Mouse (Mus musculus): ENCODE measurements around the gene Larp4.

The Larp4 gene

DNA sequence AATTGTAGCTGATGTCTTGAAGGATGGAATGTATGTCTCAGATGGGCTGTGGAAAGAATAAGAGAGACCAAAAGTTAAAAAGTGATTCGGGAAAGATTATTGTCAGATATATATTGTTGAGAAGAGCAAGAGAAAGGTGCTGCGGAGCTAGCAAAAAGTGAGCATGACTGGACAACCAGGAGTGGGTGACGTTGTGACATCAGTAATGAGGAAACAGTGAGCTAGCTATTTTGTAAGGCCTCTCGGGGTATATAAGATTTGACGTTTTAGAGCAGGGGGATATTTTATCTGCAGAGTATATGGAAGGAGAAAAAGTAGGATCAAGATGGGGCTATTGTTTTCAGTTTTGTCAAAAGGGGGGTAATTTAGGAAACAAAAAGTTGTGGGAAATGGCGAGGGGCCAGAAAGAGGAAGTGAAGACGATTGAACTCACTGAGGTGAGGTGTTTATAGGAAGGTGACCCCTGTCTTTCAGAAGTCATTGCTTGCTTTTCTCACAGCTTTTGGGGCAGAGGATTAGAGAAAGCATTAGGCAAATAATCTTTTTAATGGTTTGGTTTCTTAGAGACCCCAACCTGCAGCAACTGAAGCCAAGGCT lies 34.9 kb downstream of the Larp4 start:
- no peak for DNase-seq (ENCODE audit: low read depth, low spot score)

DNA sequence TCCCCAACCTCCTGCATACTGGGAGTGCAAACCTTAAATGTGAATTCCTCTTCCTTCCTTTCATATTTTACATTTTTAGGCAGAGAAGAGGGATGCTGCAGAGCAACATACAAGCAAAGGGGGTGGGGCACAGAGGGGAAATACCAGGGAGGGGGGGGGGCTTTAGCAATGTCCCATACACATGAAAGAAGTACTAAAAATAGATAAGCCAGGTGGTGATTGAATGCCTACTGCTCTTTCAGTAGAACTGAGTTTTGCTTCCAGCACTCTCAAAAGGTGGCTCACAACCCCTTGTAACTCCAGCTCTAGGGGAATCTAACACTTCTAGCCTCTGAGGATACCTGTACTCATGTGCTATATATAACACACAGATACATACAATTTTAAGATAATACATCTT lies 36.3 kb downstream of the Larp4 start:
- DNase-seq (ENCODE audit: low read depth, low spot score) = no peak

DNA sequence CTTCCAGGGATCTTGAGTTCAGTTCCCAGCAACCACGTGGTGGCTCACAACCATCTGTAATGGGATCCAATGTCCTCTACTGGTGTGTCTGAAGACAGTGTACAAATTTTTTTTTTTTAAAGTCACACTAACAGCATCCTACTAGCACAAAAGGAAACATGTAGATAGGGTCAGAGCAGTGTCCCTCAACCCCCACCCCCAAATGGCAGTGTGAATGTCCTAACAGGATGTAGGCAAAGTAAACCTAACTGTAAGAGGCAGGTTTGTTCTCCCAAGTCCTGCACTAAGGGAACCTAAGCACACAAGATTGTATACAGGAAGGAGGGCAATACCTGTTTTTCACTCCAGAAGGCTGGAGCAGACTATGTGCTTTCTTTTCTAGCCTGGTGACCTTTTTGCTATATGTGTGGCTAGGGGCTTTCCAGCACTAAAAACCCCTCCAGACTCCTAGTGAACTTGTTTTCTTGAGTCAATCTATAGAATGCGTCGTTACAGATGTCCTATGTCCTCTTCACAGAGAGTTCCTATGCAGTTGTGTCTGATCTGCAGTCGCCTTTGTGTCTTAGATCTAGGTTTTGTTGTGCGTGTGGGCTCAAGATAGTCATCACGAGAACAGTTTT lies 48.5 kb downstream of the Larp4 start:
- DNase-seq (ENCODE audit: low read depth, low spot score) = peak; percentile 59

DNA sequence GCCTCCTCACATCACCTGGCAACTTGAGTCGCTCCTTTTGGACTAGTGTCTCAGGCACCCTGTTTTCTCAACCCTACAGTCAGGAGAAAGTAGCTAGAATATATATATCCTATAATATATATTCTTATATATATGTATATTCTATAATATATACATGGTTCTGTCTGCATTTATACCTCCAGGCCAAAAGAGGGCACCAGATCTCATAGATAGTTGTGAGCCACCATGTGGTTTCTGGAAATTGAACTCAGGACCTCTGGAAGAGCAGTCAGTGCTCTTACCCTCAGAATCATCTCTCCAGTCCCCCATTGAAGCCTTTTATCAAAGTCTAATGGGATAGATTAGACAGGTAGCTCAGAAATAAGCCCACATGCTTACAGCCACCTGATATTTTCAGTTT lies 51.3 kb downstream of the Larp4 start:
- DNase-seq (ENCODE audit: low read depth, low spot score) = no peak

DNA sequence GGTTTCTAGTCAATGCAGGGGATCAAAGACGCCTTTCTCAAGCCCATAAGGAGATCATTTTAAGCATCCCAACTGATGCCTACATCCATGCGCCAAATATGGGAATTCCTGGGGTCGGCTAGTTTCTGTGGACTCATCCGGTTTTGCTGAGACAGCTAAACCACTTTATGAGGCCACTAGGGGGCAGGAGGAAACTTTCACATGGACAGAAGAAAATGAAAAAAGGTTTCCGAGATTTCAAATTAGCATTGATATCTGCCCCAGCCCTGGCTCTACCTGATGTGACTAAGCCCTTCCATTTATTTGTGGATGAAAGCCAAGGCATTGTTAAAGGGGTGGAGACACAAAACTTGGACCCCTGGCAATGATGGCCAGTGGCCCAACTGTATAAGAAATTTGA lies 53.1 kb downstream of the Larp4 start:
- DNase-seq (ENCODE audit: low read depth, low spot score) = peak; percentile 45

DNA sequence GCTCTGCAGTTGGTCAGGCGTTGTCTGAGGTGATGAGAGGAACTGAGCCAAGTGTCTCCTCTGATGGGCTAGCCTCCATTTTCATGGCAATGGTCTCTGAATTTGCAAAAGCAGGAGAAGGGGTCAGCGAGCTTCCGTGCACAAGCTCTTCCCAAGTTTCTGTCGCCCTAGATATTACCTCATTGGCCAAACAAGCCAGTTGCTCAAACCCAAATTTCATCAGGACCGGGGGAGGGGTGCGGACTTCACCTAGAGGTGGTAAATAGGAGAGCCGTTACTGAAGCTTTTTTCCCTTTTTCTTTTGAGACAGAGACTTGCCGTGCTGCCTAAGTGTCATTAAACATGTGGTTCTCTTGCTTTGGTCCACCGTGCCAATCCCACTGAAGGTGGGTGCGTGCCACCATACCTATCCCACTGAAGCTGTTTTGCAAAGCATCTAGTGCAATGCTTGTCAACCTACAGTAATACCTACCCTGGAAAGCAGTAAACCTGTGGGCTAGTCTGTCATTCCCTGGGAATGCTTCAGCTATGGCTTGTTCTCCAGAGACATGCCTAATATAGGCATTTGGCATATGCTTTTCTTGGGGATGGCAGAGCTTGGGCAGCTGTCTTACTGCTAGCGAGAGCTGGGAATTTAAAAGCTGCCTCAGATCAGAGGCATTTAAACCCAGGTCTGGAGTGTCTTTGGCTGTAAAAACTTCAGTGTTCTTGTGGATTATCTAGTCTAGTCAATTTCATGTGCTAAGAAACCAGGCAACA lies 55.4 kb downstream of the Larp4 start:
- no peak for DNase-seq (ENCODE audit: low read depth, low spot score)

DNA sequence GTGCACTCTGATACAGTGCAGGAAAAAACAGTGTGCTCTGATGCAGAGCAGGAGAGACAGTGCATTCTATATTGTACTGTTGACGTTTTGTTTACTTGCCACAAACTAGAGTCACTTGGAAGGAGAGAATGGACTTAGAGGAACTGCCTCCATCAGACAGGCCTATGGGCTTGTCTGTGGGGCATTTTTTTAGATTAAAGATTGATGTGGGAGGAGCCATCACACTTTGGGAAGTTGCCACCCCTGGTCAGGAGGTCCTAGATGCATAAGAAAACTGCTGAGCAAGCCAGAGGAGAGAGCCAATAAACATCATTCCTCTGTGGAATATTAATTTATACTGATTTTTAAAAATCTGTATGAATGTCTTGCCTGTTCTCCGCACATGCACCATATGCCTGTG lies 58.3 kb downstream of the Larp4 start:
- DNase-seq (ENCODE audit: low read depth, low spot score) = no peak

DNA sequence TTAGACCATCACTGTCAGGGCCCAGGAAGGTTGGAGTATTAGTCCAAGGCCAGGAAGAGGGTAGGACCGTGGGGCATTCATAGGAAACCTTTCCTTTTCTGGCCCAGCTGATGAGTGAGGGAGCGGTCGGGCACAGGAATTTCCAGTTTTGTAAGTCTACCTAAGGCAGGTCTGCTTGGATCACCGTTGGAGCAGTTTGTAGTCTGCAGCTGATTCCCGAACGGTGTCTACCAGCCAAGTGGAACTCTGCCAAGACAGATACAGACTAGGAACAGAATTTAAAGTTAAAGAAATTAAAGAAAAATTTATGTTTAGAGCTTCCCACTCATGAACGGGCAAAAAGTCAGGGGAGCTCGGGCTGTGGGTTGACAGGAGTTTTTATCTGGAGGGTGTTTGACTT lies 59.6 kb downstream of the Larp4 start:
- no peak for DNase-seq (ENCODE audit: low read depth, low spot score)

DNA sequence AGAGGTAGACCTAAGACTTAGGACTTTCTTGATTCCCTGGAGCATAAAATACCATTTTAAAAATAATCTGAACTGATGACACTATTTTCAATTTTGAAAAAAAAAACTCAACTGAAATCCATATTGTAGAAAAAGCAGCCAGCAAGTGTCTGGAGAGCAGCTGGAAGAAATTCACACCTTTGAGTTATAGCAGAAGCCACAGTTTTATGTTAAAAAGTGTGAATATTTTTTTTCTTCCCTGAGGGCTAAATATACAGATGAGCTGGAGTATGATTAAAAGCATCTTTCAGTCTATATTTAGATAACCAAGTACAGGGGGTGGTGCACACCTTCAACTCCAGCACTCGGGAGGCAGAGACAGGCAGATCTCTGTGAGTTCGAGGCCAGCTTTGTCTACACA lies 60.0 kb downstream of the Larp4 start:
- no peak for DNase-seq (ENCODE audit: low read depth, low spot score)

DNA sequence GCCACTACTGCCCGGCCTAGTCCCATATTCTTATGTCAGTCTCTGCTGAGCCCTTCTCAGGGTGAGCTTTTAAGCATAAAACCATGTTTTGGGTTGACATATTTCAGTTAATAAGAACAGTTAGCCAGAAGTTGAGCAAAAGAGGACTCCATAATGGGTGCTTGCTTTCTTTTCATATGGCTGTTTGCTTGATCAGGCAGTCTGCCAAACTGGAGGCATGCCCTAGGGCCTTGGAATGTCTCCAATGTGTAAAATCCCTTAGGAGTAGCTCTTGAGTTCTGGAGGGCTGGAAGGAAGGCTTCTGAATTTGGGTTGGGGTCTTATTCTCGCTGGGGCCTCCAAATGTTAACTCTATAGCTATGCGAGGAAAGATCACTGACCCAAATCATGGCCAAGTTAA lies 62.7 kb downstream of the Larp4 start:
- no peak for DNase-seq (ENCODE audit: low read depth, low spot score)

DNA sequence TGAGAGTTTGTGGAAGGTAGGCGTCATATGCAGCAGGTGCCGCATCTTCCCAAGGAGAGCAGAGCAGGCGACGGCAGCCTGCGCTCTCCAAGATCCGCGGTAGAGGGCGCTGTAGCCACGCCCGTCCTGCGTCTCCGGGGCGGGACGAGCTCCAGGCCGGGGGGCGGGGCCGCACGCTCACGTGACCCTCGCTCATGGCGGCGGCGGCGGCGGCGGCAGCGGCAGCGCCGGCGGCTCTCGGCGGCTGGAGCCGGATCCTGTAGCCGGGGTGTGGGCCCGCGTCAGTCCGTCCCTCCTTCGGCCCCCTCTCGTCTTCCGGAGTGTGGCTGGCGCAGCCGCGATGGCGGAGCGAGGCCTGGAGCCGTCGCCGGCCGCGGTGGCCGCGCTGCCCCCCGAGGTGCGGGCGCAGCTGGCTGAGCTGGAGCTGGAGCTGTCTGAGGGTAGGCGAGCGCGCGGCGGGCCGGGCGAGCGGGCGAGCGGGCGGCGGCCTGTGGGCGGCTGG lies 68.7 kb downstream of the Larp4 start, which contains the start of gene Dip2b:
Gene Dip2b, plus strand, starts transcription at position 195 of the 502 bp plus-strand sequence.
- peak; percentile 95 for DNase-seq (ENCODE audit: low read depth, low spot score)

DNA sequence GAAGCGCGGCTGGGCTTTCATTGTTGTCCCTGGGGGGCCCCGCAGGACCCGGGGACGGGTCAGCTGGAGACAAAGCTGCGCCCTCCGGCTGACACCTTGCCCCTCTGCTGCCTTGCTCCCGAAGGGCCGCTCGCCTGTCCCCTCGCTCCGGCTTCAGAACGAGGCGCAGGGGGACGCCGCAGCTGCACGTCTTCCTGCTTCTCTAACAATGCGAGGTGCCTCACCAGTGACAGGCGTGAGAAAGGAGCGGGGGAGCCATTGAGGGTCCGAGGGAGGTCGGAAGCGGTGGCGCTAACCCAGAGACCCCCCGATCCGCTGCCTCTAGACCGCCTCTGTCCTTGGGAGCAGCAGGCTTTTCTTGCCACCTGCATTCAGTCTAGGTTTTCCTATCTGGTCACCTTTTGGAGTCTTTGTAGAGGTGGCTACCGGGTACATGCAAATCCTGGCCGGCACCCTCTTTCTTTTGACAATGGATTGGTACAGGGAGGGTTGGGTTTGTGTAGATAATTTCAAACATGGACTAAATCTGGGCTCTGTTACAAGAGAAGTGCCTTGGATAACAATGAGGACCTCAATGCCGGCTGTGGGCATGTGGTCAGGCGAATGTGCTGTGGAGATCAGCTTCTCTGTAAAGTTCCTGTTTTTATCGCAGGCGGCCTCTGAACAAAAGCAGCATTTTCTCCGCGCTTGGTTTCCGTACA lies 69.3 kb downstream of the Larp4 start:
- DNase-seq (ENCODE audit: low read depth, low spot score) = peak; percentile 72

DNA sequence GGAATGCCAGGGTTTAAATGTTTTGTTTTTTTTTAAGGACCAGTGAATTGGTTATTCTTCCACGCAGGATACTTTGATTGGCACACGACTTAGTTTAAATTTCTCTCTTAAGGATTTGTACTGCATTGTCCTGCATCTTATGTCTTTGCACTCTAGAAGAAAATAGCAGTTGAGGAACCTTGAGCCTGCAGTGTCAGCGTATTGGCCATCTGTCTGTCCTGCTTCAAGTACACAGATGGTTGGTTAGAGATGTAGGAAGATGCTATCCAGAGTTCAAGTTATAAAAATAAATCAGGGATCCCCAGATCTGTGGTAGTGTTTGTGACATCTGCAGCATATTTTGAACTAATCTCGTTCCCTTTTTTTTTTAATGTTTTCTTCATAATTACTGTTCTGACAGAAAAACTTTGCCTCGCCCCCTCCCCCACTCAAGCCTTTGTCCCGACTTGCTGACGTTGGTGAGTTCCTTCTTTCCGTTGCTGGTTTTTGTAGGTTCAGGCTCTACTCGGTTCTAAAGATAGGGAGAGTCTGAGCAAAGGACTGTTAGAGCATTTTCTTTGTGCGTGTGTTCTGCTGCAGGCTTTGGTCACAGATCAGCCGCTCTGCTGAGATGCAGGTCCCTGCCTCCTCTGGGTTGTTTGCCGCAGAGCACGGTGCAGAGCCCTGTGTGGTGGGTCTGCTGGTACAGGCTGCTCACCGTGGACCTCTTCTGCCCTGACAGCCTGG lies 70.8 kb downstream of the Larp4 start:
- DNase-seq (ENCODE audit: low read depth, low spot score) = peak; percentile 57

DNA sequence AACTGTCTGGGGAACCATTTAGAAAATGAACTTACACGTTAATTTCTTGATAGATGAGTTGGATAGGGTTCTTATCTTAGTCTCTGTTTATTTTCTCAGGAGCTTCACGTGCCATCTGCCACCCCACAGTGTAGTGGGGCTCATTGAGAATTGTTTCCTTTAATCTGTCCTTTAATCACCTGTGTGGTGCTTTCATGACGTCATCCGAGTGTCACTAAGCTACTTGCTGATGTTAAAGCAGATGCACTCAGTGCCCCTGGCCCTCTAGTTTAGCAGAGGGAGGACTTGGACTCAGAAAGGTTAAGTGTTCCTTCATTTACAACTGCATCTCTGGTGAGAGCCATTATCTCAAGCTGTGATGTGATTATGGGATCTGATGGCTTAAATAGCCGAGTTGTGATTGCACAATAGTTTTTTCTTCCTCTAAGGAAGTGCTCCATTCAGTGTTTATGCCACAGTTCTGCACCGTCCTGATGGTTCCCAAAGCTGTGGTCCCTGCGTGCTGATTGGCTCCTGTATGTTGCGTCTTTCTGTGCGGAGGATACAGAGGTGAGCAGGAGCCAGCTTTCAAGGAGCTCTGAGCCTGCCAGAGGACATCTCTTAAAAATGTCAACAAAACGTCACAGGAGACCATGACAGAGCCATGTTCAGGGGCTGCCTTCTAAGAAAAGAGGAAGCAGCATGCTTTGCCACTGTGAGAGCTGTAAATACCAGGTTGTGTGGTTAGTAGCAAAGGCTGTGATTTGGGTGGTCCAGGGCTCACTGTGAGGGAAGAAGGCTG lies 71.6 kb downstream of the Larp4 start:
- peak; percentile 82 for DNase-seq (ENCODE audit: low read depth, low spot score)

DNA sequence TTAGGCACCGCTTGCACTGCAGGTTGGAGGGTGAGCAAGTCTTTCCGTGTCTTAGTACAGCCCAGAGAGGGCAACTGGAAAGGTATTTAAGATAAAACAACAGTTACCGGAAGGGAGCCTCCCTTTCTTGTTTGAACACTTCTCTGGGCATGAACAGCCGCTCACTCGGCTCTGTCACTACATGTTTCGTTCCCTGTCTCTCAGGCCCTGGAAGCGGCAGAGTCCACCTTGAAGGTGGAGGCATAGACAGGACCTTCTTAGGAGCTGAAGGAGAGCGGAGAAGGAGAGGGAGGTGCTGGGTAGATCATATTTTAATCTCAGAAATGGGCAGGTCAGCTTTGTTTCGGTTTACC lies 72.2 kb downstream of the Larp4 start:
- peak; percentile 70 for DNase-seq (ENCODE audit: low read depth, low spot score)

DNA sequence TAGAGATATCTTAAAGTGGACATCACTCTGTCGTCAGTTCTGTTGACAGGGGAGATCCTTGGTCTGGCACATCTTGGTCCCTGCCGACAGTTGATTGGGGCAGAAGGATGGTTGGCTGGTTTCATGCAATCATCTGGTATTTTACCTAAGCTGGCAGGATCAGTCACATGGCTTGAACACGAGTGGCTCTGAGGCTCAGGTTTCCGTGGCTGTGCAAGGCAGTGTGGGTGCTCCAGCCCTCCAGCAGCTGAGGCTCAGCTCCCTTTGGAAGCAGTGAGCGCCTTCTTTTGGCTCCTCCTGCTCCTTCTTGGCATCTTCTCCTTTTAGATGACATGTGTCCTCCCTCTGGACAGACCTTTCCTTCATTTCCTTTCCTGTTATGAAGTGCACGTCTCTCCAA lies 75.7 kb downstream of the Larp4 start:
- DNase-seq (ENCODE audit: low read depth, low spot score) = no peak

DNA sequence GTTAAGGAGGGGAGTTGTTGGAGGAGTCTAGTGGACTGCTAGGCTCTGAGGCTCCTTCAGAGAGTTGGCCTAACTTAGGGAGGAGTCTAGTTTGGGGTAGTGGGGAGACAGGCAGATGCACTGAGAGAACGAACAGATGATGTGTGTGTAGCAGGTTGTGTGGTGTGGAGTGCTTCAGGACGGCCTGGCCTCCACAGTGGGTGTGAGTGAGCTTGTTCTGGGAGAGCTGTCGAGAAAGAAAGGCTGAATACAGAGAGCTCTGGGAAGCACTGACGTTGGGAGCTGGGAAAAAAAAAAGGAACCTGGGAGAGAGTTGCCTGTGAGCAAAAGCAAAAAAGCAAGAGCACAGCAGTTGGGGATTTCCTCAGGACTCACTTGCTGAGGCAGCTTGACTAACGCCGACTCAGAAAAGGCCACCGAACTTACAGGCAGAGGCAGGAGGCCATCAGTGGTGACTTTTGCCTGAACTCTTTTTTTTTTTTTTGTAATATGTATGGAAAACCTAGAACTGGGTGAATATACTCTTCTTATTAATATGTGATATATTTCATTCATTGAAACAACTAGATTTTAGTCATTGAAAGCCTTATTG lies 79.7 kb downstream of the Larp4 start:
- DNase-seq (ENCODE audit: low read depth, low spot score) = no peak

DNA sequence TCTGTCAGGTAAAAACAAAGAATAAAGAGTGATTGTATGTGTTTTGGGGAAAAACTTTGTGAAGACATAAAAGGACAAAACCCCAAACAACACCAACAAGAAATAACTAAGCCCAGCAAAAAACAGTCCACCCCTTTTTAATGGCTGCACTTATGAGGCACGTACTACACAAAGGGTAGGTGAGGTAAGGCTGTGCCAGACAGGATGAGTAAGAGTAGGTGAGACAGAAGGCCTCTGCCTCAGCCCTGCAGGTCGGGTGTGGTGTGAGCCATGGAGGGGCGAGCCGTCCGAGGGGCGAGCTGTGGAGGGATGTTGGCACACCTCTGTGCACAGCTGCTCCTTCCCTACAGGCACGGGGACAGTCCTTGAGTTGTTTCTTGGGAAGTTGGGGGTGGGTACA lies 81.1 kb downstream of the Larp4 start:
- no peak for DNase-seq (ENCODE audit: low read depth, low spot score)

DNA sequence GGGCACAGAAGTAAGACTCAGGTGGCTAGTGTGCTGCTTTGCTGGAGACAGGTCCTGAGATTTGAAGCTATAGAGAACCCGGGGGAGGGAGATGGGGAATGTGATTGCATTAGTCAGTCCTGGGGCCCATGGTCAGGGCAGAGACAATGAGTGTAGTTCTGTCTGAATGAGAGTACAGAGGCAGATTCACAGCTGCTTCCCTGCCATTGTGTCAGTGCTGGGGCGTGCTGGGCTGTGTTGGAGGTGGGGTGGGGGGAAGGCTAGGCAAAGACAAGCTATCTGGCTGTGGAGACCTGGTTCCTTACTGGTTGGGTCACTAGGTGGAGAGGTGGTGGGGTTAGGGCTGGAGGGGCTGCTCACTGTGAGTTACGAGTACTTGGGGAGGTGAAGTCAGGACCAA lies 82.9 kb downstream of the Larp4 start:
- no peak for DNase-seq (ENCODE audit: low read depth, low spot score)

DNA sequence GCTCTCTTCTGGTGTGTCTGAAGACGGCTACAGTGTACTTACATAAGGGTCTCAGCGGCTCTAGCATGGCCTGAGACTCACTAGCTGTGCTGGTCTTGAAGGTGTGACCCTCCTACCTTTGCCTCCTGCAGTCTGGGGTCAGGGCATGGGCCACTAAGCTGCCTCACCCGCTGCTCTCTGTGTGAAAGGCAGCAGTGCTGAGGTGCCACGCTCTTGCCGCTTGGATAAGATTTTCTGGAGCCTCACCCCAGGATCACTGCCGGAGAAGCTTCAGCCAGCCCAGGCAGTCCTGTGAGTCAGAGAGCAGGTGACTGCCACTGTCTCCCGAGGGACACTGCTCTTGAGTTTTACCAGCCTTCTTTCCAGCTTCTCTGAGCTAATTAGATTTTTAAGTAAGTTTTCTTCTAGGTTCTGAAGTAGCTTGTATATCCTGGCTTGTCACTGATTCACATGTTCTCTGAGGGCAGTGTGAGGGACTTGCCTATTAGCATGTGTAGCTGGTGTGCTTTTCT lies 86.6 kb downstream of the Larp4 start:
- no peak for DNase-seq (ENCODE audit: low read depth, low spot score)
